Mouse (Mus musculus) heart, embryonic 11.5 days (tissue): ENCODE measurements around the gene Prkacb. TPM values are rescaled to one million over a fixed set of nuclear protein-coding genes. Genes with fewer than 3 reads are reported as not detected.
"Not testable (repeated sequence)": the region's sequence is repeated elsewhere in the genome, so short reads cannot be mapped to it uniquely, and the experiment has no call there.

Experiments used
- ATAC-seq: fragments of 200-750 bp; cut with Nextera tagmentation; replicated peaks from 2 replicates; pipeline ENCODE4 v1.8.0; 2017; ENCODE audit warnings: moderate library complexity; ENCODE audit not compliant: insufficient number of reproducible peaks, low FRiP score, low TSS enrichment
- H3K27ac ChIP-seq: fragments of 300-500 bp; sonication (generic); 2 replicates; pipeline ENCODE4 v1.5.1; 2014; ENCODE audit warnings: mild to moderate bottlenecking, low read depth, low read length
- H3K27me3 ChIP-seq: fragments of 300-500 bp; sonication (generic); 2 replicates; pipeline ENCODE4 v1.6.1; 2014; ENCODE audit warnings: mild to moderate bottlenecking, low read length, mixed read lengths; ENCODE audit not compliant: control insufficient read depth, insufficient read depth
- H3K36me3 ChIP-seq: fragments of 300-500 bp; sonication (generic); 2 replicates; pipeline ENCODE4 v1.6.1; 2014; ENCODE audit warnings: mild to moderate bottlenecking, low read length, moderate library complexity, mixed read lengths; ENCODE audit not compliant: control insufficient read depth, insufficient read depth
- H3K4me1 ChIP-seq: fragments of 300-500 bp; sonication (generic); 2 replicates; pipeline ENCODE4 v1.6.1; 2014; ENCODE audit warnings: low read length; ENCODE audit not compliant: control insufficient read depth, insufficient read depth
- H3K4me2 ChIP-seq: fragments of 300-500 bp; sonication (generic); 2 replicates; pipeline ENCODE4 v1.6.1; 2014; ENCODE audit warnings: mild to moderate bottlenecking, moderate library complexity
- H3K4me3 ChIP-seq: fragments of 300-500 bp; sonication (generic); 2 replicates; pipeline ENCODE4 v1.5.1; 2014; ENCODE audit warnings: low read depth, low read length
- H3K9ac ChIP-seq: fragments of 300-500 bp; sonication (generic); 2 replicates; pipeline ENCODE4 v1.6.1; 2014; ENCODE audit warnings: mild to moderate bottlenecking, low read depth, low read length, moderate library complexity
- H3K9me3 ChIP-seq: fragments of 300-500 bp; sonication (generic); replicated peaks from 2 replicates; pipeline ENCODE4 v1.6.1; 2016; ENCODE audit warnings: low read length; ENCODE audit not compliant: control insufficient read depth
- WGBS: fragments of 180-500 bp; shearing (Covaris S2); extraction: QIAGEN DNeasy Blood & Tissue Kit; methylation state at CpG from one replicate; pipeline ENCODE4 v1.1.7; 2014; ENCODE audit not compliant: insufficient replicate concordance; 5-methylcytosine and 5-hydroxymethylcytosine counted together
- polyA plus RNA-seq: library from polyadenylated mRNA; unstranded; fragments of >200 nt; fragmentation: Nextera tagmentation; extraction: Ambion mirVana; gene quantifications from 2 replicates; pipeline ENCODE4 v1.2.1, GENCODE M21; 2014

Prkacb gene
- polyA plus RNA-seq, 1 experiment from 2014 or later = 46.3 TPM

GRCm38 (mm10) chr3:146761276-146761675, 51.5 kb downstream of the Prkacb start:
- no peak overlapping the region for H3K4me3 ChIP-seq
- no peak overlapping the region for H3K4me2 ChIP-seq
- whole genome bisulfite sequencing = 90% methylated on average over 9 of the region's 9 CpGs
- H3K36me3 ChIP-seq = no peaks in the 10 kb centered on the region
- H3K9ac ChIP-seq = no peak overlapping the region
- no peak overlapping the region for H3K27ac ChIP-seq
- H3K9me3 ChIP-seq = no peaks in the 10 kb centered on the region
- ATAC-seq = no peak
- H3K4me1 ChIP-seq = peaks cover 3% of the 10 kb centered on the region; the same call in 1 of the 2 replicates
- no peaks in the 10 kb centered on the region for H3K27me3 ChIP-seq

- H3K27me3 ChIP-seq = no peaks in the 10 kb centered on the region
- H3K27ac ChIP-seq = no peak overlapping the region
- no peaks in the 10 kb centered on the region for H3K36me3 ChIP-seq
- 79% methylated on average over 6 of the region's 6 CpGs for WGBS
- no peak overlapping the region for H3K4me2 ChIP-seq
- no peak overlapping the region for H3K4me3 ChIP-seq
- no peak overlapping the region for H3K9ac ChIP-seq
- ATAC-seq = no peak
- H3K4me1 ChIP-seq = no peaks in the 10 kb centered on the region
- no peaks in the 10 kb centered on the region for H3K9me3 ChIP-seq
Observed at GRCm38 (mm10) chr3:146757970-146758960, 54.5 kb downstream of the Prkacb start.

DNA sequence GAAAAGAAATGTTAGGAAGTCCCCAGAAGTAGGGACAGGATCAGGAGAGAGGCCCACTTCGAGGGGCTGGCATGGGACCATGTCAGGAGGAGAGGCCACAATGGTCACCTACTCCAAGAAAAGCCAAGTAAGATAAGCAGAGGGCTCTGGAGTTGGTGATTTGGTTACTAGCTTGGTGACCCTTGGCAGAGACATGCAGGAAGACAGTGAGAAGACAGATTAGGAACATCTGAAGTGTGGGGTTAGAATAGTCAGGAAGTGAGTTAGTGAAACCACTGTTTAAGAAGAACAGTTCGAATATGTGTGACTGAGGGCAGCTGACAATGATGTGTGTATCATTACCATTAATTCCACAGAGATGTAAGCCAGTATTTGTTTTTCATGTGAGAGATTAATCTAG, 58.5 kb downstream of the Prkacb start:
- Histone ChIP-seq H3K9me3 (no peaks in the 10 kb centered on the region), H3K27me3 (no peaks in the 10 kb centered on the region), H3K36me3 (no peaks in the 10 kb centered on the region; the same call in 1 of the 2 replicates), H3K4me3 (no peak overlapping the region), H3K4me1 (no peaks in the 10 kb centered on the region), H3K9ac (no peak overlapping the region), H3K4me2 (no peak overlapping the region), H3K27ac (no peak overlapping the region)
- WGBS = 64% methylated on average over 2 of the region's 2 CpGs
- ATAC-seq = no peak

- H3K4me2 ChIP-seq = no peak overlapping the region
- 89% methylated on average over 4 of the region's 4 CpGs for WGBS
- H3K36me3 ChIP-seq = peaks cover 12% of the 10 kb centered on the region
- ATAC-seq = no peak
- no peak overlapping the region for H3K27ac ChIP-seq
- H3K4me3 ChIP-seq = no peak overlapping the region
- H3K4me1 ChIP-seq = no peaks in the 10 kb centered on the region
- no peaks in the 10 kb centered on the region for H3K9me3 ChIP-seq
- H3K27me3 ChIP-seq = no peaks in the 10 kb centered on the region
- no peak overlapping the region for H3K9ac ChIP-seq
Observed at GRCm38 (mm10) chr3:146741564-146742202, 71.1 kb downstream of the Prkacb start.

- H3K4me3 ChIP-seq = no peak overlapping the region
- 77% methylated on average over 5 of the region's 5 CpGs for WGBS
- H3K9me3 ChIP-seq = no peaks in the 10 kb centered on the region
- peaks cover under 1% of the 10 kb centered on the region; the same call in 1 of the 2 replicates for H3K4me1 ChIP-seq
- no peak overlapping the region for H3K27ac ChIP-seq
- no peaks in the 10 kb centered on the region for H3K27me3 ChIP-seq
- no peak overlapping the region for H3K9ac ChIP-seq
- H3K4me2 ChIP-seq = no peak overlapping the region
- H3K36me3 ChIP-seq = peaks cover 12% of the 10 kb centered on the region
- no peak for ATAC-seq
Observed at GRCm38 (mm10) chr3:146741158-146741557, 71.6 kb downstream of the Prkacb start.

- H3K4me3 ChIP-seq, H3K9me3 ChIP-seq, H3K4me2 ChIP-seq, H3K27ac ChIP-seq, H3K9ac ChIP-seq, H3K27me3 ChIP-seq, H3K36me3 ChIP-seq, ATAC-seq: not testable (repeated sequence)
- WGBS = 75% methylated on average over 6 of the region's 6 CpGs
- peaks cover 23% of the 10 kb centered on the region for H3K4me1 ChIP-seq
Observed at GRCm38 (mm10) chr3:146736186-146736585, 76.6 kb downstream of the Prkacb start.

DNA sequence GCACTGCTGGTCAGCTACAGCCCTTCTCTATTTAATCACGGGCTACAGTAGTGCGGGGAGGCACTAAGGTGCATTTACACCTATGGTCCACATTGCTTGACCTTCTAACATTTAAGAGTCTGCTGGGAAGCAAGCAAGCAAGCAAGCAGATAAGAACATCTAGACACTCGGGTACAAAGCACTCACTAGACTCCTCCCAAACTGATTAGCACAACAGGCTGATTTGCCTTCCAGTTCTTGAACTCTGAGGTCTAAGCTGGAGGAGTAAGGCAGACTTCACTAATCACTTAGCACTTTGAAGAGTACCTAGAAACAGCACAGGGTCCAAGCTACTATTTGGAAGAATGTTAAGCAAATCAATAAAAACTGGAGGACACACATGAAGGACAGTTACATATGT, 77.1 kb downstream of the Prkacb start:
- Histone ChIP-seq H3K4me1 (peaks cover 23% of the 10 kb centered on the region), H3K4me2 (no peak overlapping the region; the same call in 1 of the 2 replicates), H3K36me3 (peaks cover 8% of the 10 kb centered on the region; the same call in 1 of the 2 replicates), H3K9ac (no peak overlapping the region), H3K27me3 (no peaks in the 10 kb centered on the region), H3K9me3 (no peaks in the 10 kb centered on the region), H3K4me3 (no peak overlapping the region), H3K27ac (peak overlapping the region; percentile 68)
- ATAC-seq = no peak
- 32% methylated on average over 3 of the region's 3 CpGs for WGBS

DNA sequence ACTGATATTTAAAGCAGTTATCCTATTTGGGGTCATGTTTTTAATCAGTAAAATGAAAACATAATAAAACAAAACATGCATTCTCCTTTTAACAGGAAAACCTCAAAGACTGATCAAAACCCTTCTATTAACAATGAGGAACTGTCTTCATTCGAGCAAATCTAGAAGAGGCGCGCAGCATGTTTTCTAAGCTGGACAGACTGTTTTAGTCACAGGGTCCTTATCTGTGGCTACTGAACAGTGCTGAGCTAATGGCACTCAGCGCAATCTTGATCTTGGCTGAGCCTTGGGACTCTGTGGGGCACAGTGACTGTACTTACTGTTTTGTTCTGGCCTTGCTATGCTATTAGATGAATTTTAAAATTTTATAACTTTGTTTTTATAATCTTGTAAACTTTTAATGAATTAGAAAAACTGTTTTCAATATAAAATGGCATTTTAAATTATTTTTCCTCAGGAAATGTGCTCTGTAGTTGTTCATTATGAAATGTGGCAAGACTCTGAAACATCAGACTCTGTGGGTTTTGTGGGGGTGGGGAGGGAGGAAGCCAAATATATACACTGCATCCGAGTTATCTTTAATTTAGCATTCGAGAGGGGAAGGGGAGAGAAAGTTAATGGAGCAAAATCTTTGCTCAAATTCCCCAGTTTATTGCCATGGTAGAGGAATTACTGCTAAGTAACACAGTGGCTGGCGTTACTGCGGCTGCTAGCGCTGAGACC, 77.7 kb downstream of the Prkacb start:
- no peak overlapping the region for H3K4me3 ChIP-seq
- 41% methylated on average over 9 of the region's 9 CpGs for WGBS
- H3K9me3 ChIP-seq = no peaks in the 10 kb centered on the region
- H3K36me3 ChIP-seq = peaks cover 8% of the 10 kb centered on the region; the same call in 1 of the 2 replicates
- no peak overlapping the region for H3K9ac ChIP-seq
- no peaks in the 10 kb centered on the region for H3K27me3 ChIP-seq
- H3K4me2 ChIP-seq = no peak overlapping the region; the same call in 1 of the 2 replicates
- peaks cover 23% of the 10 kb centered on the region for H3K4me1 ChIP-seq
- peak overlapping the region; percentile 68 for H3K27ac ChIP-seq
- no peak for ATAC-seq
